Mouse (Mus musculus): ENCODE measurements at regions not wholly inside any gene's neighbourhood (a gene's known extent, or its start where the extent isn't known, plus 50 kb on each side); places are given as distances from the start of the nearest gene placed in this dataset.

DNA sequence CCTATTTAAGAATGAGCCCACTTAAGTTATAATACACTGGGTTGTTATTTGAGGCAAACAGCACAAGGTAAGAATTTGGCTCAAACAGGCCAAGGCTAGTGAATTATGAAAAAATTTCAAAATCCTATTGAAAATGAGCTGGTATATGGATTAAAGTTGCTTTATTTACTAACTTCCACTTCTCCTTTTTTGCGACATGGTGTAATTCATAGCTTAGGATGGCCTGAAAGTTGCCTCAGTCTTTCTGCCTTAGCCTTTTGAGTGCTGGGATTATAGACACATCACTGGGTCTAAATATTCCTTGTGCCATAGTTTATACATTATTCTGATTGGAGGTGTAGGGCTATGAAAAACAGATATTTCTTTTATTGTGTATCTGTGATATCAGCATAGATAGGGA, 81.9 kb downstream of the Edem1 start:
- DNase-seq: no peak

DNA sequence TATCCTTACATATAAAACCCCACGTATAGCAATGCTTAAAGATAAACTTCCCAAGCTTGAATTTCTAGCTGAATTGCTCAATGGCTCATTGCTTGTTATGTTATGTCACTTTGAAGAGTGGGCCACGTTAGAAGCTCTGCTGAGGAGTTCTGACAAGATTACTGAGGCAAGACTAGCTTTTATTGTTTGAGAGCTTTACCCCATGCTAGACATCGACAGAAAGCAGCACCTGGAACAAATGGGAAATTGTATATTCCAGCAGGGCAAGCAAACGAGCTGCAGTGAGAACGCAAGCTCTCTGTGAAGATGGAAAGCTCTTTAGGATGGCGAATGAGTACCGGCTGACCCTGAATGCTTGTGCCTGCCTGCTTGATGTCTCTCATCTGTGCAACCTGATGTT, 84.1 kb downstream of the Edem1 start:
- no peak for DNase-seq

DNA sequence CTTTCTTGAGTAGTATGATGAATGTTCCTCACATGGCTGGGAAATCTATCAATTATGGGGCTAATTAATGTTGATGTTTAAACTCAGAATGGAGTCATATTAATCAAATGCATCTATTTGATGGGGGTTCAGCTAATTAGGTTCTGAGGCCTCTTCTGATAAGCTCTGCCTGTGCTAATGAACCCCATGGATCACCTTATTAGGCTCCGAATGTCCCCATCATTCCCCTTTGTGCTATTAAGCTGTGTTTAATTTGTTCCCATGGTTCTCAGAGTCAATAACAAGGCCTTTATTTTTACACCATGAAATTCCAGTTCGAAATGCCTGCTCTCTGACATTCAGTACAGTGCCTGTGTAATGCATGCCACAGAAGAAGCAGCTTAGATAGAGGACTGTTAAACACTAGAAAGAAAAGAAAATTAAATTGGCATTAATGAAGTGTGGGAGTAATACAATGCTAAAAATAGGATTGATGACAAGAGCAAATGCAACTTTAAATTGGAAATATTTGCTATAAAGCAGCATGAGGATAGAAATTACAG, 91.0 kb downstream of the Edem1 start:
- no peak for DNase-seq

DNA sequence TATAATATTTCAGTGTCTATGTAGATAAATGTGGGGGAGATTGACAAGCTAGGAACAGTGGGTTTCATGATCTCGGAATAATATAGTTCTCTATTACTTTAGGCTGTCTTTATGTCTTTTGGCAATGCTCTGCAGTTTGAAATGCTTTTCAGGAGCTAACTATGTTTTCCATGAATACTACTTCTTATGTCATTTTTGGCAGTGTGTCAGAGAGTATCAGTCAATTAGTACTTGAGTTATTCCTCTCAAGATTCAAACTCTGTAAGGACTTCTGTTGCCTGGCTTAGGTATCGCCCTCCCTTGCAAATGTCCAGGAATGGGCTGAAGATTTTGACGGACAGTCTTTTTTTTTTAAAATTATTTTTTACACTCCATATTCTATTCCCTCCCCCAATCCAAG, 92.7 kb downstream of the Edem1 start:
- no peak for DNase-seq

DNA sequence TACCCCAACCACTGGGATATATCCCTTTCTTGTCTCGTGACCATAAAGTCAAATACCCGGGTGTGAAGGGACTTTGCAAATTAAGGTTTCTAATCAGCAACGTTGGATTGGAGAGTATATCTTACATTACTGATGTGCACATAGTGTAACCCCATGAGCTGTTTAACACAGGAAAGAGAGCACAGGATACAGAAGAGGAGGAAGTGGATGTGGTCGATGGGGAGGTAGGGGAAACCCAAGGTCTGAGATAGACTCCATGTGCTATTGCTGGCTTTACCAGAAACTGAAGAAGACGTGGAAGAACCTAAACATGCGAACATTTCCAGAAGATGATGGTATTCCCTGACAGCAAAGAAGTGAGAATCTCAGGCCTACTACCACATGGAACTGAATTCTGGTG, 94.1 kb downstream of the Edem1 start:
- no peak for DNase-seq

DNA sequence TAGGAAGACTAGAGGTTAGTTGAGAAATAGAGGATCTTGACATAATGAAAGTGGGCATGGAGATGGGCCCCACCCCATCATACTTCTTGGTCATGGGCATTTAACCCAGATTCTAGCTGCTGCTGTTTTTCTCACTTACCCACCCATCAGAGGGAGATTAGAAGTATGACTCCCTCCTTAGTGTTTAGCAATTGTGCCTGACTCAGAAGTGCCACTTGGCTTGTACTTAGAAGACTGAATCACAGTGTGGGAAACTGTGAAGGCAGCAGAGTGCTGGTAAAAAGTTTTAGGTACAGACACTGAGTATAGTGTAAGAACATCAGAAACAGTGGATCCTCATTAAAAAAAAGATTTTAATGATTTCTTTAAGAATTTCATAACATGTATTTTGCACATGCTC, 100.5 kb downstream of the Edem1 start:
- DNase-seq: peak; percentile 37

DNA sequence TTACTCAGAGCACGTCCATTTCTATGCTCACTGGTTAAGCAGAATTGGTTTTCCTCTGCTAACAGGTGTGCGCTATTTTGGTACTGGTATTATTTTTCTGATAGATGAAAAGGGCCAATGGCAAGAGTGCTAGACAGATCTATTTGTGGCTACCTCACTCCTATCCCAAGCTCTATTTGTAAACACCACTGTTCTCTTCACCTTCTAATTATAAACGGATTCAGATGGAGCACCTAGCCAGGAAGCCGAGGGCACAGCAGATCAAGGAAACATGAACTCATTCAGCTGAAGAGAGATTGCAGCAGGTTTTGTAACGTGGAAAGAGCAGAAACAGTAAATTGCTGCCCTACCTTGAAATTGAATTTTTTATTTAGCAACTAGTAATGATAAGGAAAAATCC, 110.2 kb downstream of the Edem1 start:
- DNase-seq: no peak

DNA sequence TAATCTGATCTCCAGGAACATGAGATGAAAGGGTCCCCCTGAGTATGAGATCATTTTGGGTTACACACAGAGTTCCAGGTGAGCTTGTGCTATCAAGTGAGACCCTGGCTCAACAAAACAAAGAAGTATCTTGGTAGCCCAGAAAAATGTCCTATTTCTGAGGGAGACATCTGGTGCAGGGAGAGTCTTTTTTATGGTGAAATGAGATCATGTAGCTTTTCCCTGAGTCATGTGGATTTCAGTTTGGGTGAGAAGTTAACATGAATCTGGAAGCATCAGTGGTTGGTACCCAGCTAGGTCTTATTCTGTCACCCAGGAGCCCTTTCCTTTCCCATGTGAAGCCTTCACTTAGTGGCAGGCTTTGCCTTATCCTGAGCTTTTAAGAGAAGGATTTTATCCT, 113.8 kb downstream of the Edem1 start:
- DNase-seq: no peak

DNA sequence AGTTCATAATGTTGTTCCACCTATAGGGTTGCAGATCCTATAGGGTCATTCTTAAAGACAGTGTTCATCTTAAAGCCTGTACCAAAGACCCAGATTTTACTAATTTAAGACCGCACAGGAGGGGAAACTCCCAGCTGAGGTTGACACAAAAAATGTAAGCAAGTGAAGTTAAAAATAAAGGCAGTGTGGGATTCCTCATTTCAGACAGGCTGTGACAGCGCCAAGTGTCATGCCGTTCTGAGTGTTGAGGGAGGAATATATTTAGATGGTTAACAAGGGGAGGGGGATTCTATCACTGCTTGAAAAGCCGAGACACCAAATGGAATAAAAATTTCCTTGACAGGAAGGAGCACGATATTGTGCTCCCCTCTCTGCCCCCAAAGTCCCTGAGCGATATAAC, 123.9 kb downstream of the Edem1 start:
- no peak for DNase-seq

DNA sequence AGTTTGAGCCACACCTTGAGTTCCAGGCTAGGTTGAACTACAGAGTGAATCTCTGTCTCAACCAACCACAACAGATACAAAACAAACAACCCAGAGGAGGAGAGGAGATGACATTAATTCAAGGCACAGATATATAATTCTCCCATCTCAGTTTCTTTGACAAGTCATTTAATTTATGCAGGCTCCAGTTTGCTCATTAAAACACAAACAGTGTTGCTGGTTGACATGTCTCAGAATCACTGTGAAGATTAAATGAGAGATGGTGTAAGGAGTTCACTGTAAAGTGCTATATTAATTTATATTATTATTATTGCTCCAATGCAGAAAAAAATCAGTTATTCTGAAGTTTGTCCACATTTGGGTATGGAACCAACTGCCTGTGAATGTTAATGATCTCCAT, 134.4 kb downstream of the Edem1 start:
- DNase-seq: no peak

DNA sequence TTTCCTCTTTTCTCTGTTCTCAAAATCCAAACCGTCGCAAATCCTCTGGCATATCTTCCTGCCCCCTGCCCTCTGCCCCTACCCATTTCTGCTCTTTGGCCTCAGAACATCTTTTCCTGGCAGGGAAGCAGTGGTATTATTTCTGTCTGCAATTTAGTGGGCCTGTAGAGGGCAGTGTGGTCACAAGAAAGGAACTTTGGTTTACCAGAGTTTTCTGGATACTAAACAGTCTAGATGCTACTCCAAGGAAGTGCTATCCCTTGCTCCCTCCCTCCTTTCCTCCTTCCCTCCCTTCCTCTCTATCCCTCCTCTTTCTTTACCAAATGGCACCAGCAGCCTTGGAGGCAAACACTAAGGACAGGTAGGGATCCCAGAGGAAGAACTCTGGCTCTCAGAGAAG, 134.9 kb downstream of the Edem1 start:
- DNase-seq: peak; percentile 42

DNA sequence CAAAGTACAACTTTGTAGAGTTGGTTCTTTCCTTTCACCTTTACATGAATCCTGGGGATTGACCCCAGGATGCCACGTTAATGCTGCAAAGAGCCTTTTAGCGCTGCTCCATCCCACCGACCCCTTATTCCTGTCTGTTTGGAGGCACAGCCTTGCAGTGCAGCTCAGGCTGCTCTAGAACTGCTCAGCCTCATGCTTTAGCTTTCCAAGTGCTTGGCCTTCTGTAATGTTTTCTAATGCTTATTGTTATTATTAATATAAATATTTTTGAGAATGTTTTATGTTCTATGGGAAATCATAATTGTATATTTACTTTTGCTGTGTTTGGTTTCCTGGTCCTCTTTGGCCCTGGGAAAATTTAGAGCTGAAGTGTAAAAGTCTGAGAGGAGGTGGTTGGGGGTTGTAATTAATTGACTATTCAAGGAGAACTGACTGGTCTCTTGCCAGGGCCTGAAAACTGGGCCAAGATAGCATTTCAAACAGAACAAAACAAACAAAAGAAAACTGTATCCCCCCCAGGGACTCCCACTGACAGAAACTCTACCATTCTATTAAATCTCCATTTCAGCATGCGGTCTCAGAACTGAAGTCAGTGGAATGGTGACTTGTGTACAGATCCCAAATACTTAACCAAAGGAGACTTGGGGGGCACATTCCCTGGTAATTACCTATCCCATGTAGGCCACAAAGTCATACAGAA, 141.2 kb downstream of the Edem1 start:
- no peak for DNase-seq

DNA sequence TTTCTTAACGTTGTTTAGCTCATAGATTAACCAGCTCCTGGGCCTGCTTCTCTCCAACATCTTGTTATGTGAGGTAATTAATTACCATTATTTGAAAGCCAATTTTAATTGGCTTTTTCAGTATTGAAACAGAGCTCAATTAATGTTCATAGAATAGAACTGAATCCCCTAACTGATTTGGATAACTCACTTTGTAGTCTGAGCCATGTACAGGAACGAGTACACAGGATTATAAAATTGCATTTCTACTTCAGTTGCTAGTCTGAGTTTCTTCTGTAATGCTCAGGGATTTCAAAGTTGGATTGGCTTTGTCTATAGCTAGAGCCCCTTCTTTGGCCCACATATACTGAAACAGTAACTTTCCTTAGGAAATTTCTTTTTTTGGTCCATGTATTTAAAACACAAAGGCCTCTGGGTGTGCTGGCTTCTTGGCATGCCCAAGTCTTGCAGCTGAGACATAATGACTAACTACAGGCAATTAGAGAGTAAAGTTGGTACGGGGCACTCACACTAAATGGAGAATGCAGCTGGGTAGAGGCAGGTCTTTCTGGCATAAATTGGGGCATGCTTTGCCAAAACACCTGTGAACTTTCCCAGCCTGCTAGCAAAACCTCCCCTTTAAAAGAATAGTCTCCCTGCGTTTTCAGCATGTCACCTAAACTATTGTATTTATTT, 143.1 kb downstream of the Edem1 start:
- no peak for DNase-seq

DNA sequence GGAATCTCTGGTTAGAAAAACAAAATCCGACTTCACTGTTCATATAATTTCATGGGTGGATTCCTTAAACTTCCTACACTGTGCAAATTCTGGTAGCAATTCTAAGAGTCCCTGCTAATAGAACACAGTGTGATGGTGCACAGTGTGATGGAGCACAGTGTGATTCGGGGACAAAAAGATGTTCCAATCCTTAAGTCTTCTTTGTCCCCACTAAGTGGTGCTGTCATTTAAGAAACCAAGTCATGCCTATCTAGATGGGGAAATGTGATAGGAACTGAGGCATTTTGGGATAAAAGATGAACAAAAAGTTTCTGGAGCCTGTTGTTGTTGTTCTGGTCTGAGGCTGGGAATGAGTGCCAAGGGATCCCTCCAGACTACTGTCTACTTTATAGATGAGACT, 145.3 kb downstream of the Edem1 start:
- DNase-seq: no peak

DNA sequence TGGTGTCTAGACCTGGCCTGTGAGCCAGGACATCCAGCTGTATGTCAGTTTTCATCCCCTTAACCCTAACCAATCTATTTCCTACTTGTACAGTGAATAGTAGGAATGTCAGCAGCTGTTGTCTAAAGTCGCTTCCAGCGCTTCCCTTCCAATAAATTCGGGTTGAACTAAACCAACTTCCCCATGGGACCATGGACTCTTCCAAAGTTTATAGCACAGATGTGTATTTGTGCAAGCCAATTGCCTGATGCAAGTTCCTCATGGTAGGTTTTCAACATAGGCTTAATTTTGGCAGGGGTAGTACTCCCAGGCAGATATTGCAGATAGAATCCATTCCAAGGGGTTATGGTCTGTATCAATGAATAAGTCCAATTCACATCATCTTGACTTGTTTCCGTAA, 161.1 kb downstream of the Edem1 start:
- no peak for DNase-seq

DNA sequence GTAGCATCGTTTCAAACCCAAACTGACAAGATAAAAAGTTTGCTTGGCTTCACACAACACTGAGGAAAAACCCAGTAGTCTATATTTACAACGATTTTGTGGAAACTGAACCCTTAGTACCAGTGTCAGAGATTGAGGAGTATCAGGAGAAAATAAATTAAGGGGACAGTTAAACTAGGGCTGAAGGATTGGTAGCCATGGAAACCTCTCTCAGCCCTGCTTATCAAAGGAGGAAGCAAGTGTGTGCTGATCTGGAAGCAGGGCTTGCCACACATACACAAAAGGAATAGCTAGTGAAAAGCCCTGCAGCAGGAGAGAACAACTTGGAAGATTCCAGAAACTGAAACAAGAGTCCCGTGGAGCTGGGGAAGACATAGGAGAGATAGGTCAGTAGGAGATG, 165.3 kb downstream of the Edem1 start:
- no peak for DNase-seq

DNA sequence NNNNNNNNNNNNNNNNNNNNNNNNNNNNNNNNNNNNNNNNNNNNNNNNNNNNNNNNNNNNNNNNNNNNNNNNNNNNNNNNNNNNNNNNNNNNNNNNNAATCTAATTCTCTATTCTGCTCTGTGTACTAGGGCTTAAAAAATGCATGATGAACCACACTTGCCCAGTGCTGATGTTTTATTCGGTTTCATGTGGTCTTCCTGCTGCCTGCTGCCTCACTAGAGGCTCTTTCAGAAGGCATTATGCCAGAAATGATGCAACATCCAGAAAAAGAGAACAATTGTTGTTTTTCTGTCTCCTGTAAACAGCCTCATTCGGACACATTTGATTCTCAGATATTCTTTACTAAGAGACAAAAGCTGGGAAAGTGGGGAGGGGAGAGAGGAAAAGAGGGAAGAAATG, 176.0 kb downstream of the Edem1 start:
- DNase-seq: no peak

DNA sequence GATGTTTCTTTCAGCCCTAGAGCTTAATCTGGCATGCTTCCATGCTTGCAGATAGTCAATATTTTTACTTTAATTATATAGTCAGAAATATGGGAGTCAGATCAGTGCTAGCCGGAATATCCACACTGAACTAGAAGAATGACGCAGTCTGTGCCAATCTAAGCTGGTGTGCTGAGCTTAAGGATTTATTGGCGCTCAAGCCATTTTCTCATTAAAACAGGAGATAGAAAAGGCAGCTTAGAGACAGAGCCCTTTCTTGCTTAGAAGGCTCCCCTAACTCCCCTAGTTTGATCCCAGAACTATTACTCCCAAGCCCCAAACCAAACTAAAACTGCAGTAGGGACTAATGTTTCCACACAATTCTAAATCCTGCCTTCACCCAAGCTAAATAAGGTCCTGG, 180.9 kb downstream of the Edem1 start:
- DNase-seq: no peak

DNA sequence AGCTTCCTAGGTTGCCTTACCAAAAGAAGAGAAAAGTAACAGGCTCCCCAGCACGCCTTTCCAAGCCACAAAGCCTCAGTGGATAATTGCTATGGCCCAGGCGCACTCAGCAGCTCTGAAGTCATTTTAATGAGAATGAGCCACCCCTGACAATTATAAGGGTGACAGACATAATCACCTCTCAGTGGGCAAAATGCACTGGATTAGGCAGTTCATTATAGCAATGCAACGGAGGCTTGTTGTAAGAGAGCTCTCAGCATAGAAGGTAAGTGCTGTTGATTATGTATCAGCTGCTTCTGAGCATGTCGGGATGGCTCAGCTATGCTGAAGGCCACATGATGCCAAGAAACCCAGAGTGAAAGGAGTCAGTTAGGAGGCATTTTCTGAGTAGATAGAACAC, 181.4 kb downstream of the Edem1 start:
- no peak for DNase-seq

DNA sequence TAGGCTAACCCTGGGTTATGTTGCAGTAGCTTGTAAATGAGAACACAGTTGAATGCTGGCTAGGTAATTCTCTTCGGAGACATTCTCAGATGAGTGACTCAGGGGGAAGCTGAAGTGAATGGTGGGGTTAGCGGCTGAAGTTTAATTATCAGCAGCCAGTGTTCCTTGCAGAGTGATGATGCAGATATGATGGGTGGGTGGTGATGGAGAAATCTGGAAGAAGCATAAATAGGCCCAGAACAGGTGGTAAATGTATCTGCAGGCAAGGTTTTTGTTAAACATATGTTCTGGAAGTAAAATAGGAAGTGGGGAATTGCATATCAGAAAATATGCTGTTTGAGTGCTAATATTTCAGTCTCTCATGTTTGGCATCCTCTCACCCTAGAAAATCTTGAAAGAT, 191.3 kb downstream of the Edem1 start:
- no peak for DNase-seq
